Mouse (Mus musculus) adrenal gland (tissue): Measurements from ENCODE around the gene Psg16.

Experiments used
- intact Hi-C: fragments of 180-260 bp; cut with DNase I; formaldehyde crosslinking; loops from one replicate; pipeline ENCODE4 v1.15.1; 2025

Psg16 gene

DNA sequence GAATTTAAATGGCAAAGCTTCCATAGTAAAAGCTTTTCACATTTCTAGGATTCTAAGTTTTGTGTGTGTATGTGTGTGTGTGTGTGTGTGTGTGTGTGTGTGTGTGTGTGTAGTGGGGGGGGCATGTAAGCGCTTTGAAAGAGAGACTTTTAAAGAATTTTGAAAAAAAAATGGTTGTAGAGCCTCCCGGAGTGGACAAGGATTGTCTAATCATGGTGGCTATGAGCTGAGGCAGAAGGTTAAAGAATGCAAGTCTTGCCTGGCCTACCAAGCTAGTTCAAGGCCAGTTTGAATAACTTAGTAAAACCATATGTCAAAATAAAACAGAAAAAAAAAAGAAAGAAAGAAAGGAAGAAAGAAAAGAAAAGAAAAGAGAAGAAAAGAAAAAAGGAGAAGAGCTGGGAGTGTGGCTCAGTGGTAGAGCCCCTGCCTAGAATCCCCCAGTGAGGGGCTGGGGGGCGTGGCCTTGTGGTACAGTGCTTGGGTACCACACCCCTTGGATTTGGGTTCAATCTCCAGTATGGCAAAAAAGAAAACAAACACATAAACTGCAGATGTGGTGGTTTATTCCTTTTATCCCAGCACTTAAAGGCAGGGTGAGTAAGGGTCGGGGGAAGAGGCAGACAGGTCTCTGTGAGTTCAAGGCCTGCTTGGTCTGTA, 18.4 kb upstream of the Psg16 start:
- intact Hi-C loops, result no loop called here

DNA sequence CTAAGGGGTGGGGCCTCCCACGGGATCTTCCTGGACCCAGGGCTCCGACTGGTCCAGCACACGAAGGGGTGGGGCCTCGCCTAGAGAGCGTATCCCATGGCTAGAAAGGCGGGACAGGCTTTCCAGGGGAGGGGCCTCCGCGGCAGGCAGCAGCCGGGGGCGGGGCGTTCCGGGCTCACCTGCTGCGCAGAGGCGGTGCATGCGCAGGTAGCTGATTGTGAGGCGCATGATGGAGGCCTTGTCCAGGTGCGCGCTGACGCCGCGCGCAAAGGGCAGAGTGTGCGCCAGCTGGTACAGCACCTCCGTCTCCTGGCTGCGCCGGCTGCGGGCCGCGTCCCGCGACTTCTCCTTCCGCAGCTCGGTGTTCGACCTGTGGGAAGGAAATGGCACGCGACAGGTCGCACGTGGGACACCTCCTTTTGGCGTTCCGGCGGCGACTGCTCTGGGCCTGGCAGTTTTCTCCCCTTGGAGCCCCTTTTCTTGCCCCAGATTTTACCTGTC, 17.7 kb upstream of the Psg16 start:
- intact Hi-C loops, result no loop called here

DNA sequence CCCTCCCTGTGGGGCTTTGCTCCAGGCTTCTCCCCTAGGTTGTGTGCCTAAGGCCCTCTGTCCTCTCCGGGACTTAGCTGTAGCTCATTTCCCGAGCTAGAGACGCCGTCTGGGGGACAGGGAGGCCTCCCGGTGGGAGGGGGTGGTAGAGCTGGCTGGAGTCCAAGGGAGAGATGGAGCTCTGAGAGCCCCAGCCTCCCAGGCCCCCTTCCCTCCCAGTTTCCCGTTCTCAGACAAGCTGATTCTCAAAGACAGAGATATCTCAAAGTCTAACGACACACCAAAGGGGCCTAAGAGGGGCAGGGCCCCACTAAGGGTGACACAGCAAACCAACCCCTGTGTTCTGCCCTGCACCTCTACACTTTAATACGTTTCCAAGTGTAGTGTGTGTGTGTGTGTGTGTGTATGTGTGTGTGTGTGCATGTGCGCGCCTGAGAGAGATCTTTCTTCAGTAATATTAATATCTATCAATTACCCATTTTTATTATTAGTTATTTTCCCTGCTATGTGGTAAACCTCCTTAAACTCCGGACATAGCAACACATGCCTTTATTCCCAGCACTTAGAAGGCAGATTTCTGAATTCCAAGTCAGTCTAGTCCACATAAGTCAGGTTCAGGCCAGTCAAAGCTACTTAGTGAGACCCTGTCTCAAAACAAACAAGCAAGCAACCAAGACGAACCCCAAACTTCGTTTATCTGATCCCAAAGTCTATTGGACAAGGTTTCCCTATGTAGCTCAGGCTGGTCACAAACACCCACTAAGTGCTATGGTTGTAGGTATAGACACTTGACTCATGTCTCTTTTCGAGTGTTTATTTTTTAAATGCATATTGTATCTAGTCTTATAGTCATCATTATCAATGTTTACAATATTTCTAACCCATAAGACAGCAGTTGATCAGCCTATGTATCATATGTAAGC, 17.0 kb upstream of the Psg16 start:
- intact Hi-C loops, result no loop called here

DNA sequence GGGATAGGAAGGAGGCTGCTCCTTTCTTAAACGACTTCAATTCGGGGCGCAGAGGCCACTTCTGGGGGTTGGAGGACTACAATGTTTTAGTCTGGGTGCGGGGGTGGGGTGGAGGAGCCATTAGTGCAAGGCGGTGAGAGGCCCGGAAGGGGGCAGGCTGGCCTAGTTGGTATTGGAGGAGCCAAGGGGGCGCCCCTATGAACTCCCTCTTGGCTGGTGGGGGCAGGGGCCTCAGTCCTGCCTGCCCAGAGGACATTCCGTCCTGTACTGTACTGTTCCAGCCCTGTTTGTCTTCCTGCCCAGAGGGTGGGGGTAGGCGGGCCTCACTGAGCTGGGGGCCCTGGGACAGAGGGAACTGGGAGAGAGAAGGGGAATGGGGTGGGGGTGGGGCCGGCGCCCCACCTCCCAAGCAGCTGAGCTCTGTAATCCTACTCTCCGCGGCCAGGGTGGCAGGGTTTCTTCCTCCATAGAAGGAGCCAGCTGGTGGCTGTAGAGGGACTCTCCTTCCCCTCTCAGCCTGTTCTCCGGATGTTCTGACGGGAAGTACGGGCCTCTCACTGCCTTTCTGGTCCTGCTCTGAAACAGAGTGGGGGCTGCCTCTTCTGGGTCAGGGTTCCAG, 15.7 kb upstream of the Psg16 start:
- intact Hi-C loops, result no loop called here

DNA sequence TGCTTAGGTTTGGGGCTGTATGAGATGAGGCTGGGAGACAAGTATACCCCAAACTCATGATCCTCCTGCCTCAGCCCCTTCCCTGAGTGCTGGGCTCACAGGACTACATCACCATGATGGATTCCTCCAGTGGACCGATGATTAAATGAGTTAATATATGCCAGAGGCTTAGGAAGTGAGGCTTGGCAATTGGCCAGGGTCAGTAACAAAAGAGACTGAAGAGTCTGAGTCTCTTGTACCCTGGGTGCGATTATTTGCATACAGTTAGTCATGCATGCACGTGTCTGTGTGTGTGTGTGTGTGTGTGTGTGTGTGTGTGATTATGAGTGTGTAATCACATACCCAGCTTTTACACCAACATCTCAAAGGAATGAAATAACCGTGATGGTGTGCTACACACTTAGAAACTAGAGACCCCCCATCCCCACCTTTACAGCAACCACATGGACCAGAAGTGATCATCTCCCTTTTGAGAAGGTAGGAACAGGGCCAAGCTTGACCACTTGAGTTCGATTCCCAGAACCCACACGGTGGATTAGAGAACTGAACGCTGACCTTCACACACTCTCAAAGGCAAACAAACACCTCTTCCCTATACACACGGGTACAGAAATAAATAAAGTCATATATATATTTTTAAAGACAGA, 14.9 kb upstream of the Psg16 start:
- intact Hi-C loops, result no loop called here

DNA sequence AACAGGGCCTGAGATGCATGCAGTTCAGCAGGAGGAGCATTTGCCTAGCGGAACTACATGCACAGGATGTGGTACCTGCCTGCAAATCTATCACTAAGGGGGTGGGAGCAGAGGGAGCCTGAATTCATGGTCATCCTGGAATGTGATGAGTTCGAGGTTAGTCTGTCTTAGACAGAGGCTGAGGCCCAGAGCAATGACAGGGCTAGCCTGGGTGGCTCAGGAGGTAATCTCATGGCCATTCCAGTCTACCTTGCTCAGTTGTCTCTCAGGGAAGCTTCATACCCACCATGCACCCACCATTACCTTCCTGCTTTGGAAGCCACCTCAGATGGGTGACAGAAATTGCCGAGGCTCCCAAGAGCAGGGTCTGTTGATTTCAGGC, 14.4 kb upstream of the Psg16 start:
- intact Hi-C loops, result no loop called here

DNA sequence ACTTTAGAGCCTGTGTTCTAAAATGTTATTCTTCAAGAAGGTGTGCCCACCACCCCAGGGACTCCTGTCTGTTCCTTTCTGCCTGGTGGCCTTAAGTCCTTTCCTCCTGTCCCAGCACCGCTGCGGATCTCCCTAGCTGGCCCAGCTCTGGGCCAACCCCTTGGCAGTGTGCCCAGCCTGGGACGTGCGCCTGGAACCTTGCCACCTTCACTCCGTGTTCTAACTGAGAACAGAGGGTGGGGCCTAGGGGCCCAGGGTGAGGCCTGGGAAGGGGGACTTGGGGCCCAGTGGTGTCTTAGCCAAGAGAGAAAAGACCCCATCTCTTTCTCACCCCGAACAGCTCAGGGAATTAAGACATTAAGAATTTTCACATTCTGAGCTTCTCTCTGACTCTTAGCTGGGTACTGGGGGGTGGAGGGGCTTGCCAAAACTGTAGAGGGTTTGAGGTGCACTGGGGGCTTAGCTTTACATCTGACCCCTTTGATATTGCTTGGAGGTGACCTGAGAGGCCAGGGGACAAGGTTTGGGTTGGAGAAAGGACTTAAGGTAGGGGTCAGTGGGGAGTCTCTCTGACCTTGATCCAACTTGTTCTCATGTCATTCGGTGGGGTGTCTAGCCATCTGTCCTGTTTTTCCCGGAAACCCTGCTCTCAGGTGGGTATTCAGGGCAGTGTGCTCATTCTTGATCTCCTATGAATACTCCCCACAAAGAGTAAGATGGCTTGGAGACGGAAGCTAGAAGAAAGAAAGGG, 13.6 kb upstream of the Psg16 start:
- intact Hi-C loops, result no loop called here

DNA sequence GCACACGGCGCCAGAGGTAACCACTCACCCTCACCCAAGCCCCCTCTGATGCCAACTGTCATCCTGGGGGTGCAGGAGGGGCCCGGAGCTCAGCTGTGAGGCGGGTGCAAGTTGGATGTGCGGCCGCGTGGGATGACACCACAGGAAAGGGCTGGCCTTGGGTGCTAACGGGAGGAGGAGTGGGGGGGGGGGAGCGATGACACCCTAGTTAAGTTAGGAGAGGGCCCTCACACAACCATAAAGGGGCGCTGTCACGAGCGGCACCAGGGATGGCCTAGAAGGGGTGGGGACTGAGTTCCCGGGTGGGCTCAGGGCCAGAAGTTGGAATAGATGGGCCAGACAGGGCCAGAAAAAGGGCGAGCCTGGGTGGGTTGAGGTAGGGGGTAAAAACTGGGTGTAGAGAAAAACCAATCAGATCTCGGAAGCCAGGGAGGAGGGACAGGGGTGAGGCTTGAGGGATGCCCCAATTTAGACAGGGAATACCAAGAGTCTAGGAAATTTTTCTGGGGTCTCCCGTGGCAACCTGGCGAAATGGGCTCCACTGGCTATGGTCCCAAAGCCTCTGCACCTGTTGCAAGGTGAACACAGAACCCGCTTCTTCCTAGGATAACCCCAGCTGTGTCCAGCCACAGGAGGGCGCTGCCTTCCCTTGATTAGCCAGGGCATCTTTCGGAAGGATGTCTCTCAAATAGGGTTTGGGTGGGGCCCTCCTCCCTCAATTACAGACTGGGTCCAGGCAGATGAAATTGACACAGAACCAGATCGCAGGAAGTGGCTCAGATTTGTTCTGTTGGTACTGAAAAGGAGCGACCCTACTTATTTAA, 12.8 kb upstream of the Psg16 start:
- intact Hi-C loops, result no loop called here

DNA sequence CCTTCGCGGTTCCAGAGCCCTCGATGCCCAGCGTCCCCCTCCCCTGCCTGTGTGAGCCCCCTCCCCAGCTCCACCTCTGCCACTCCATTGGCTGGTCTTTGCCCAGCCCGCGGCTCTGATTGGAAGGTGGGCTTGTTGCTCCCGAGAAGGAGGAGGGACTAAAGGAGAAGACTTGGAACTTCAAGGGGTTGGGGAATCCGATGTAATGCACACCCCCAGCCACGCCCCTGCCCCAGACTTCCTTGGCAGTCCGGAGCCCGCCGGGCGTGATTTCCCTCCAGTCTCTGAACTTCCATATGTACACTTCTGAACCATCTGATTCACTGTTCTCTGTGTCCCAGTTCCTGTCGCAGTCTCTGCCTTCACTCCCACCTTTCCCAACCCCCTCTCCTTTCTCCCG, 11.5 kb upstream of the Psg16 start, which contains the start of gene Hif3a:
Hif3a (minus strand) TSS at position 39 of the 400 bp plus-strand sequence.
- intact Hi-C loops, result no loop called here

DNA sequence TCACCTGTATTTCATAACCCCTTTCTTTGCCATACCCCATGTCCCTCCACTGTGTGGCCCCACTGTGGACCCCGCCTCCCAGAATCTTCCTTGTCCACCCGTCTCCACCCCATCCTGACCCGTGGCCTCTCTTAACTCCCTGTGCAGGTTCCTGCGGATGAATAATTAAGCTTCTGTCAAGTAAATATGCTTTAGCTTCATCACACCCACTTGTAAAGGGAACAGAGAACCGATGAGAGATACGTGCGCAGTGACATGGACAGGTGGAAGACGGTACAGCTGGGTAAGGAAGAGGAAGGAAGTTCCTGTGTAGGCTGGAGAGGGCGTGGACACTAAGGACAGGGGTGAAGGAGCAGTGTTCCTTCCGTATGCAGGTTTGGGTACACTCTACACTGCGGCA, 11.0 kb upstream of the Psg16 start:
- intact Hi-C loops, result no loop called here

DNA sequence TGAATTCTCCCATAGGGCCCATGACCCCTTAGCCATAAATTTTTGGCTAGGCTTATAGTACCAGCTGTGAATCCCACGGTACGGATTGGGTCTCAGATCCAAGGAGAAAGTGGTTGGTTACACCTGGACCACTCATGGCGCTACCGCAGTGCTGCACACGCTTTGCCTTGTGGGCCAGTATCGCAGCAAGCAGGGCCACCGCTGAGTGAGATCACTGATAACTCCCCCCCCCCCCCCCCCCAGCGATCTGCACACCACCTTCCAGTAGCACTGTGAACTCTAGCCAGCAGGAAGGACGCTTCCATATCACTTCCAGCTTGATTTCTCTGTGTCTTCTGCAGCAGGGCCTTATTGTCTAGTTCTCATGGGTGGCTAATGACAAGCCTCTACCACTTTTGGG, 8.2 kb upstream of the Psg16 start:
- intact Hi-C loops, result loop anchor here (1.0 to 2.0 kb wide), 3 partner anchors 63 to 133 kb away; no protein-coding TSS in a partner anchor

DNA sequence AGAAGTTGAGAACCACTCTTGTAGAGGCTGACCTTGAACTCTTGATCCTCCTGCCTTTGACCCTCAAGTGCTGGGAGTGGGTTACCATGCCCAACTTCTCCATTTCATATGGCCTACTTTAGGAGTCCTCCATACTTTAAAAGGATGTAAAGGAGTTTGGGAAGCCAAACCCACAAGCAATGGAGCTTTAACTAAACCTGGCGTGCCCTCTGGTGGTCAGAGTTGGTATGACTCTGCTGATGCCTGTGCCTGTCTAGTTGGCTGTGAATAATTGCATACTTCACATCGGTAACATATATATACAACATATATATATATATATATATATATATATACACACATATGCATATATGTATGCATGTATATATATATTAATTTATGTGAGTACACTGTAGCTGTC, 7.4 kb upstream of the Psg16 start:
- intact Hi-C loops, result loop anchor here (1.0 to 2.0 kb wide), 3 partner anchors 64 to 134 kb away; no protein-coding TSS in a partner anchor

DNA sequence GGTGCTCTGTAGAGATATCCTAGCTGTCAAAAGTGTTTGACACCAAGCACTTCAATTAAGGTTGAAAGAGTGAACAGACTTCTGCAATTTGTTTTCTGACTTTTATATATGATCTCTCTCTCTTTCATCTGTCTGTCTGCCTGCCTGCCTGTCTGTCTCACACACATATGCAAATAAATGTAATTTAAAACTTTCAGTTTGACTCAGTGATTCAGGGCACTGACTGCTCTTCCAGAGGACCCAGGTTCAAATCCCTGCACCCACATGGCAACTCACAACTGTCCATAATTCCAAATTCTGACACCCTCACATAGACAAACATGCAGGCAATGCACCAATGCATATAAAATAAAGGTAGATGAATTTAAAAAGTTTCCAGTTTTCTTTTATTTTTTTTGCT, 6.8 kb upstream of the Psg16 start:
- intact Hi-C loops, result loop anchor here (1.0 to 2.0 kb wide), 3 partner anchors 64 to 135 kb away; no protein-coding TSS in a partner anchor

DNA sequence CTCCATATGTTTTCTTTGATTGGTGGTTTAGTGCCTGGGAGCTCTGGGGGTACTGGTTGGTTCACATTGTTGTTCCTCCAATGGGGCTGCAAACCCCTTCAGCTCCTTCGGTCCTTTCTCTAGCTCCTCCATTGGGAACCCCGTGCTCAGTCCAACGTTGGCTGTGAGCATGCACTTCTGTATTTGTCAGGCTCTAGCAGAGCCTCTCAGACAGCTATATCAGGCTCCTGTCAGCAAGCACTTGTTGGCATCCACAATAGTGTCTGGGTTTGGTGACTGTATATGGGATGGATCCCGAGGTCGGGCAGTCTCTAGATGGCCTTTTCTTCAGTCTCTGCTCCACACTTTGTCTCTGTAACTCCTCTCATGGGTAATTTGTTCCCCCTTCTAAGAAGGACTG, 6.2 kb upstream of the Psg16 start:
- intact Hi-C loops, result loop anchor here (2.0 kb wide), 2 partner anchors 65 to 117 kb away; no protein-coding TSS in a partner anchor

DNA sequence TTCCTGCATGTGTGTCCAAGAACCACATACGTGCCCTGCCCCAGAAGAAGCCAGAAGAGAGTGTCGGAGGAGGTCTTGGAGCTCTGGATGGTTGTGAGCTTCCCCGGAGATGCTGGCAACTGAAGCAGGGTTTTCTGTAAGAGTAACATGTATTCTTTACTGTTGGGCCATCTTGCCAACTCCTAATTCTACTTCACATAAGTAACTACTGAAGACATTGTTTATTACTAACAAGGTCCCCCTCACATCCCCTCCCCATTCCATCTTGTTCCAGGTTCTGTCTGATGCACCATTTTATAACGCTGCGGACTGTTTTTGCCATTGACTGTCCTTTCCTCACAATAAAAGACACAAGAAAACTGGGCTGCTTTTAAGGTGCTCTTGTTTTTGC, 332 bp upstream of the Psg16 start:
- intact Hi-C loops, result loop anchor here (10.0 kb wide), 1 partner anchor 281 kb away; no protein-coding TSS in a partner anchor

DNA sequence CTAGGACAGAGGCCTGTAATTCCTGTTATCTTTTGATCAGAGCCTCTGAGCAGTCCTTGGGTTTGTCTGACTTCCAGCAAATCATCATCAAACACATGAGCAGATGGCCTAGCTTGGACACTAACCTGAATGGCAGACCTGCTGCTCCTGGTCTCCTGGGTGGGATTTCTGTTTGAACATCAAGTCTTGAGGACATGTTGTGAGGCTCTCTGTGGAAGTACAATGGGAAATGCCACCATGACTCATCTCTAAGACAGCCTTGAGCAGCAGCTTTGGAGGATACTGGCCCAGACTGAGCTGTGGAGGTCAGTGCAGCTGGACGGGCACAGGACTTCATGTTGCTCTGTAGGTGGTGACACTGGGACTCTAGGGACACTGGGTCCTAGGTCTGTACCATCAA, 2.7 kb downstream of the Psg16 start:
- intact Hi-C loops, result loop anchor here (10.0 kb wide), 1 partner anchor 278 kb away; no protein-coding TSS in a partner anchor

DNA sequence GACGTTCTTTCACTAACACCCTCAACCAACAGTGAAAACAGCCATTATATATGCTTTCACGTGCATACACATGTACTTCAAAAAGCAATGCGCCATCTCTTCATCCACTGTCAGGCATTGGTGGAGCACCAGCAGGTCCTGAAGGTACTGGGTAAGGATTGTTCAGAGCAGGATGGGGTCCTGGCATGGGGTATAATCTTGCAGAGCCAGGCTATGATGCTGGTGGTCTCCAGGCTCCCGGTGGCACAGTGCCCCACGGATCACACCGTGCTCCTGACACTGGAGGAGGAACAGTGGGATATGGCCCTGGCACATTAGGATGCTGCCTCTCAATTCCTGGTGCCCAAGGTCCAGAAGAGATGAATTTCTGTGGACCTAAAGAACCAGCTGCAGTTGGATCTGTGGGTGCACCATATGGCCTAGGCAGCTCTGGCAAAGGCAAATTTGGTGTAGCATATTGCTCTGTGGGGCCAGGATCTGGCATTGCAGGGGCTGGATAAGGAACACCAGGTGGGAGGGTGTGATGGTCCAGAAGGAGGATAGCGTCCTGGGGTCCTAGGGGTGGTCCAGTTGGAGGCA, 4.3 kb downstream of the Psg16 start:
- intact Hi-C loops, result loop anchor here (10.0 kb wide), 1 partner anchor 277 kb away; no protein-coding TSS in a partner anchor

DNA sequence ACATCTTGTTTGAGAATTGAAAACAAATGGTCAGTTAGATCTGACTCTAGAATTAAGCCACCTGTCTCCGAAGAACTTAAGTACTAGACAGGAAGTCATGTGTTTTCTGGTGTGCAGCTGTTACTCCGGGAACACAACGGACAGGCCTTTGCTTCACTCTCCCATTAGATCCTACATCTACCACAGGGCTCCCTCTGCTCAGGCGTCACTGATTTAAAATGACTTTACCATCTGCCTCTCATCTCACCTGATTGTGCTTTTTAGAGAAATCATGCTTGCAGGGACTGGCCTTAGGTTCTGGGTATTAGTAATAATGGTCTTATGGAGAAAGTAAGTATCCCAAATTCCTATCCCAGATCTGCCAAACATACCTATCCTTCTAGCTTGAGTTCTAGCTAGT, 8.9 kb downstream of the Psg16 start:
- intact Hi-C loops, result no loop called here

DNA sequence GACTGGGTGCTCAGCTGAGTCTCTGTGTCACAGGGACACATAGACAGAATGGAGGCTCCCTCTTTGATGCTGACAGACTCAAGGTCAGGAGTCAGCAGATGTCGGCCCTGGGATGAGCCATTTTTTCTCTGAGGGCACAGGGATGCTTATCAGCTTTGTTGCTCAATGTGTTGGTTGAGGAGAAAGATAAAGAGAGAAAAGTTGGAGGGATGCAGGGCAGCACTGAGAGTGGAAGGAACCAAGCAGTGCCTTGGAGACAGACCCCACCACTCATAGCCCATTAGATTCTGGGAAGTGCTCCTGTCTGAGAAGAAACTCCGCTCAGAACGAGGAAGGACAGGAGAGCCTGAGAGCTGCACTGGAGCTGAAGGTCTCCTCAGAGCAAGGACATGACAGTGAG, 13.9 kb downstream of the Psg16 start:
- intact Hi-C loops, result no loop called here
